ENCODE assay signal across 7 mouse cellular contexts in genomic region chr9:21220490-21221382, GRCm38 (mm10). TPM values are rescaled to one million over a fixed set of nuclear protein-coding genes. Genes with fewer than 3 reads are reported as not detected.
DNase-seq lines count a peak whose midpoint lies in the region; ATAC-seq lines count a peak whose summit lies in the region.

No protein-coding gene starts in this region.

- WGBS in intestine, embryonic 16.5 days = 10% methylated on average over 21 of the region's 21 CpGs
- 14% methylated on average over 21 of the region's 21 CpGs for WGBS in midbrain, embryonic 11.5 days

- peak; percentile 95 for DNase-seq in adrenal gland, adult 2 months
- DNase-seq in embryo, embryonic 11.5 days (ENCODE audit: low read depth, low spot score) = peak; percentile 78
- DNase-seq in gastrocnemius, postnatal 36 days = peak; percentile 82 to 89
- peak; percentile 87 to 89 for DNase-seq in left cerebral cortex, postnatal 36 days (ENCODE audit: low spot score in 2 of 2)
- DNase-seq in midbrain, embryonic 11.5 days (ENCODE audit: low spot score, missing footprints) = peak; percentile 98
- peak; percentile 95 for DNase-seq in skeletal muscle tissue, adult 2 months (ENCODE audit: low read depth, low spot score)

- H3K4me3 ChIP-seq in intestine, embryonic 16.5 days (ENCODE audit: low read length) = peak overlapping the region; percentile 34
- peak overlapping the region; percentile 13; the same call in 1 of the 2 replicates for H3K4me3 ChIP-seq in midbrain, embryonic 11.5 days (ENCODE audit: low read depth, low read length)

- intact Hi-C loops in gastrocnemius, postnatal 36 days (cut with DNase I) = no loop called here
- intact Hi-C loops in left cerebral cortex, postnatal 36 days (cut with DNase I) = no loop called here

- peaks cover 5% of the 10 kb centered on the region; the same call in 1 of the 2 replicates for H3K4me1 ChIP-seq in intestine, embryonic 16.5 days (ENCODE audit: control insufficient read depth, insufficient read depth, low read length)
- peaks cover 4% of the 10 kb centered on the region; the same call in 1 of the 2 replicates for H3K4me1 ChIP-seq in midbrain, embryonic 11.5 days (ENCODE audit: control insufficient read depth, insufficient read depth, low read length)

- peak overlapping the region; percentile 54 for H3K4me2 ChIP-seq in intestine, embryonic 16.5 days (ENCODE audit: low read depth, low read length)
- H3K4me2 ChIP-seq in midbrain, embryonic 11.5 days = peak overlapping the region; percentile 38

- peak overlapping the region; percentile 85 for H3K27ac ChIP-seq in intestine, embryonic 16.5 days (ENCODE audit: low read length)
- H3K27ac ChIP-seq in midbrain, embryonic 11.5 days (ENCODE audit: low read depth, low read length) = no peak overlapping the region

- no peaks in the 10 kb centered on the region for H3K27me3 ChIP-seq in intestine, embryonic 16.5 days (replicated peaks; ENCODE audit: control insufficient read depth, insufficient read depth, low read length)
- no peaks in the 10 kb centered on the region; the same call in 1 of the 2 replicates for H3K27me3 ChIP-seq in midbrain, embryonic 11.5 days (ENCODE audit: control insufficient read depth, insufficient read depth, low read length)

- no peaks in the 10 kb centered on the region for H3K36me3 ChIP-seq in intestine, embryonic 16.5 days (ENCODE audit: control insufficient read depth, insufficient read depth, low read length)
- no peaks in the 10 kb centered on the region for H3K36me3 ChIP-seq in midbrain, embryonic 11.5 days (ENCODE audit: control insufficient read depth, insufficient read depth, low read length)

- H3K9me3 ChIP-seq in intestine, embryonic 16.5 days (ENCODE audit: control insufficient read depth, low read length) = no peaks in the 10 kb centered on the region; the same call in 1 of the 2 replicates
- H3K9me3 ChIP-seq in midbrain, embryonic 11.5 days (ENCODE audit: control insufficient read depth, low read length) = no peaks in the 10 kb centered on the region; the same call in 1 of the 2 replicates

- peak; percentile 89 for ATAC-seq in intestine, embryonic 16.5 days
- ATAC-seq in midbrain, embryonic 11.5 days (ENCODE audit: low FRiP score) = peak; percentile 87

- peak overlapping the region; percentile 50 for H3K9ac ChIP-seq in intestine, embryonic 16.5 days (ENCODE audit: low read depth, low read length)
- peak overlapping the region; percentile 36 for H3K9ac ChIP-seq in midbrain, embryonic 11.5 days (ENCODE audit: low read length)

RNA-seq across cellular contexts. Expression of gene Keap1, which starts 18.4 kb away (rescaled TPM):
- total RNA-seq in adrenal gland, adult 2 months (2021) = 10 to 100 TPM; 36.6 to 56.5 TPM
- polyA plus RNA-seq in adrenal gland, adult 2 months (2012; rRNA removed) = 132 and 142 TPM in 2 replicates
- 10 to 100 TPM; 56.5 to 58.3 TPM for total RNA-seq in gastrocnemius, postnatal 36 days (2021)
- polyA plus RNA-seq in intestine, embryonic 16.5 days (2015; fragmentation: Nextera tagmentation; extraction: Ambion mirVana) = 58.1 and 59.7 TPM in 2 replicates
- total RNA-seq in left cerebral cortex, postnatal 36 days (2021) = 10 to 100 TPM; 52.7 to 60.8 TPM
- 20.0 and 26.3 TPM in 2 replicates for polyA plus RNA-seq in midbrain, embryonic 11.5 days (2014; fragmentation: Nextera tagmentation; extraction: Ambion mirVana)

RNA-seq across cellular contexts. Expression of gene S1pr5, which starts 27.5 kb away (rescaled TPM):
- 1 to 10 TPM in 1 of 2 experiments, under 1 TPM in 1; 0.66 to 1.9 TPM for total RNA-seq in adrenal gland, adult 2 months (2021)
- 1.2 and 1.4 TPM in 2 replicates for polyA plus RNA-seq in adrenal gland, adult 2 months (2012; rRNA removed)
- total RNA-seq in gastrocnemius, postnatal 36 days (2021) = under 1 TPM in 1 of 2 experiments, not detected in 1; 0.12 TPM
- 0.06 TPM in 1 of 2 replicates, not detected in the other for polyA plus RNA-seq in intestine, embryonic 16.5 days (2015; fragmentation: Nextera tagmentation; extraction: Ambion mirVana)
- total RNA-seq in left cerebral cortex, postnatal 36 days (2021) = 10 to 100 TPM in 1 of 2 experiments, 1 to 10 TPM in 1; 6.6 to 14.2 TPM
- polyA plus RNA-seq in midbrain, embryonic 11.5 days (2014; fragmentation: Nextera tagmentation; extraction: Ambion mirVana) = 0.19 and 0.21 TPM in 2 replicates

RNA-seq across cellular contexts. Expression of gene Atg4d, which starts 44.4 kb away (rescaled TPM):
- 10 to 100 TPM; 25.9 to 47.0 TPM for total RNA-seq in adrenal gland, adult 2 months (2021)
- polyA plus RNA-seq in adrenal gland, adult 2 months (2012; rRNA removed) = 36.2 and 42.9 TPM in 2 replicates
- total RNA-seq in gastrocnemius, postnatal 36 days (2021) = 10 to 100 TPM; 62.0 to 65.7 TPM
- polyA plus RNA-seq in intestine, embryonic 16.5 days (2015; fragmentation: Nextera tagmentation; extraction: Ambion mirVana) = 62.1 and 62.3 TPM in 2 replicates
- total RNA-seq in left cerebral cortex, postnatal 36 days (2021) = 10 to 100 TPM; 47.1 to 48.8 TPM
- polyA plus RNA-seq in midbrain, embryonic 11.5 days (2014; fragmentation: Nextera tagmentation; extraction: Ambion mirVana) = 37.2 and 45.8 TPM in 2 replicates

RNA-seq across cellular contexts. Expression of gene Pde4a, which starts 55.2 kb away (rescaled TPM):
- total RNA-seq in adrenal gland, adult 2 months (2021) = 10 to 100 TPM in 1 of 2 experiments, 1 to 10 TPM in 1; 8.8 to 17.7 TPM
- 13.2 and 15.6 TPM in 2 replicates for polyA plus RNA-seq in adrenal gland, adult 2 months (2012; rRNA removed)
- total RNA-seq in gastrocnemius, postnatal 36 days (2021) = 10 to 100 TPM; 42.2 to 53.9 TPM
- 6.2 and 7.8 TPM in 2 replicates for polyA plus RNA-seq in intestine, embryonic 16.5 days (2015; fragmentation: Nextera tagmentation; extraction: Ambion mirVana)
- total RNA-seq in left cerebral cortex, postnatal 36 days (2021) = 10 to 100 TPM; 94.8 to 98.7 TPM
- 5.0 and 6.5 TPM in 2 replicates for polyA plus RNA-seq in midbrain, embryonic 11.5 days (2014; fragmentation: Nextera tagmentation; extraction: Ambion mirVana)
